Mouse (Mus musculus) adipocyte (in vitro differentiated cells): ENCODE measurements at regions not wholly inside any gene's neighbourhood (a gene's known extent, or its start where the extent isn't known, plus 50 kb on each side); places are given as distances from the start of the nearest gene placed in this dataset.

Experiments used
- DNase-seq: peaks from one replicate; pipeline ENCODE4 v3.0.0-alpha.2; 2016; ENCODE audit warnings: low spot score

DNA sequence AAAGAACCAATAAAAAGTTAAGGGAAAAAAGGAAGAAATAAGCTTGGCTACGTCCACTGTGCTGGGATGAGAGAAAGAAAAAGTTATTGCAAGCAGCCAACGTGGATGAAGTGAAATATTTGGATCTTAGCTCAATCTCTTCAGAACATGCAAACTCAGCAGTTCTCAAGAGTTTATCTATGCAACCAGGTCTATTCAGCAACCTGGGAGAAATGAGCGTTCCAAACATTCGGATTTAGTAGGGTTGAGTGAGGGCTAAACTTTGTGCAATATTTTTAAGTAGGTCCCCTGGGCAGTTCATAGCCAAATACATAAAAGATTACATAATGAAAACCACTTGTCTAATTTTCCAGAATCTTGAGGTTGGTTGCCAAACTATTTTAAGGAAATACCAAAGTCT lies 129.0 kb upstream of the Tmem164 start:
- no peak for DNase-seq

DNA sequence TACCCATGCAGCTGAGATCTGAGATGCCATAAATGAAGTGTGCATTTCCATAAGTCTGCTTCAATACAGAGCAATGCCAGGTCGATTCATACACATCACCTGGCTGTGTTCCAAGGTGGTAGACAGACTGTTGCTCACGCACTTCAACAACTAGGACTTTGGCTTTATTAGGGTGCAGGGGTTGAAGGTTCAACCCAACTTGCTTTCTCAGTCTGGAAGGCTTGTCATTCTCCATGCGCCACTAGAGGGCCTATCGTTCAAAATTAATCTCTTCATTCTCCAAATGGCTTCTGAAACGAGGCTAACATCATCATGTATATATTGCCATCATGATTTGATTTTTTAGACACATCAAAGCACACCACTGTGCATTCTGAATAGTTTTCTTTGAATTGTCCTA lies 127.0 kb upstream of the Tmem164 start:
- peak; percentile 44 for DNase-seq

GRCm38 (mm10) chrX:142557496-142557895 lies 123.7 kb upstream of the Tmem164 start:
- no peak for DNase-seq

DNA sequence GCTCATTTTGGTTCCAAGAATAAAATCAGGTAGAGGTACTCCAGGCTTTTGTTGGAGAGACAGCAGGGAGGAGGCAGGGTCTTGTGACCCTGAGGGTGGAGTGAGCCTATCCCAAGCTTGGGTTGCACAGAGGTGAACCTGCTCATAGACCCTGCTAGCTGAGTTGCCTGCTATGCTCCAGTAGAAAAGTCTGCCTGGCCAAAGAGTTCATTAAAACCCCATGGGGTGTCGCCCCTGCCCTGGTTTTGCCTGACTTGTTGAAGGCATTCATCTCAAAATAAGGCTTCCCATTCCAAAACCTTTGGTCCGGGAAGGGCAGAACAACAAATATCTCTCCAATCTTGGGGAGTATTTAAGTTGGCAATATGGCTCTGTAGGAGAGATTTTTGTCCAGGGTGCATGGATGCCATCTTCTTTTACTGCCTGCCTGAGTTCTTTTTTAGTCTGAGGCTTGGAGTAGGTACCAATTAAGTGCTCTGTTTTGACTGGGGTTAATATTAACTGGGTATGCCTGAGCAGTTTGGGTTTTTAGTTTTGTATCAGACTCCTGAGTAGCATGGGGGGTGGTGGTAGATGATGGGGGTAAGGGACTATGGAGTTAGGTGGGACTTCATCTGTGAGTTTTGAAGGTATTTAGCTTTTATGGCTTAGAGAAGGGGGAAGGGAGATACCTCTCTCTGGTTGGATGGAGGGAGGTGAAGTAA lies 120.8 kb upstream of the Tmem164 start:
- peak; percentile 57 for DNase-seq

DNA sequence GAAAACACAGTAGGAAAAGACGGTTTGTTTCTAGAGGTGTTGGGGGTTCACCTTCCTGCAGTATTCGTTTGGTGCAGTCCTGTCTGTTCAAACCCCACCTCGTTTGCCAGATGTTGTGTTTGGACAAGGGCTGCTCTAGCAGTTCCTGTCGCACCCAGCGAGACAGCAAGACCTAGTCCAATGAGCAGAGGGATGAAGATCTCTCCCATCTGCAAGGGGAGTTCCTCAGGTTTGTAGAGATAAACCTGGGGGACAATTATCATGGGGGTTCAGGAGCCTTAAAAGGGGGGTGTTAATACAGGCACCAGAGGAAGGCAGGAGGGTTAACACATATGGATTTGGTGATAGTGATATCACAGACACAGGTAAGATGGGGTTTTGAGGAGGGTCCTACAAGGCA lies 119.4 kb upstream of the Tmem164 start:
- DNase-seq = no peak

DNA sequence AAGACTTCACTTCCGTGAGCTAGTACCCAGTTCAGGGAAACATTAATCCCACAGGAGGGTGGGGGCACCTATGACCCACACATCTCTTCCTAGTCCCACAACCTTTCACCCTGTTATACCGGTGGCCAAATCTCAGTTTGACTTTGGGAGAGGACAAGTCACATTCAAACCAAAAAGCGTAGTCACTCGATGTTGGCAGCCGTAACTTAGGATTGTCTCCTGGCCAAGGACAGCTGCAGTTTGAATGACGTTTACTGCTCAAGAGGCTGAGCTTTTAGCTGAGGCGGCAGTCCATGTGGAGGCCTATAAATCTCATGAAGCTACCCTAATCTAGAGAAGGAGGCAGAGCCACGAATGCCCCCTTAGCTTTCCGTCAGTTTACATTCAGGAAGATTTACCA lies 117.0 kb upstream of the Tmem164 start:
- peak; percentile 62 for DNase-seq

- no peak for DNase-seq
Observed at GRCm38 (mm10) chrX:142571772-142572171, 109.4 kb upstream of the Tmem164 start.

GRCm38 (mm10) chrX:142574022-142574421 lies 107.2 kb upstream of the Tmem164 start:
- DNase-seq = no peak

- DNase-seq = no peak
Observed at GRCm38 (mm10) chrX:142574945-142575710, 106.1 kb upstream of the Tmem164 start.

- DNase-seq = no peak
Observed at GRCm38 (mm10) chrX:142576127-142576526, 105.1 kb upstream of the Tmem164 start.

DNA sequence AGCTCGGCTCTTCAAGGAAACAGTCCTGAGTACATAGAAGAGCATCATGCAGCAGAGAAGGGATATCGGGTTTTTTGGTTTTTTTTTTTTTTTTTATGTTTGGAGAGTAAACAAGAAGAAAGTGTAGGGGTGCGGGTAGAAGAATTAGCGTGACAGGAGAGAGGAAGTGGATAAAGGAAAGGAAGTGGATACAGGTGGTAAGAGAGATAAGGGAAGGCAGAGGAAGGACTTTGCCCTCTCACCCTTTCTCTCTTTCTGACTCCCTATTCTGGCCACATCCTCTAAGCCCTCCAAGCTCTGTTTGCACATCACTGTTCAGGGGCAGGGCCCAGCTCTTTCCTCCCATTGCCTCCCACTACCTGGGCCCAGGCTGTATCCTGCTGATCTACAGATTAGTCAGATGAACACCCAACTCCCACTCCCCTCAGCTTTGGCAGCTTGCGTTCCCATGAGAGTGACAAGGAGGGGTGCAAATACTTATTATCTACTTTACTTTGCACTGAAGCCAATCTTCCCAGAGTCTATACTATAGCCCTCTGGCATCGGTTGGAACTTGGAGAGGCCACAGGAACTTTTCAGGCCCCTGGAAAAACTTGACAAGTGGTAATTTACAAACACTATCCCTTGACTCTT lies 103.6 kb upstream of the Tmem164 start:
- no peak for DNase-seq

GRCm38 (mm10) chrX:142585281-142585680 lies 95.9 kb upstream of the Tmem164 start:
- no peak for DNase-seq

GRCm38 (mm10) chrX:142599377-142599776 lies 81.8 kb upstream of the Tmem164 start:
- no peak for DNase-seq

- DNase-seq = no peak
Observed at GRCm38 (mm10) chrX:142600782-142601181, 80.4 kb upstream of the Tmem164 start.

- no peak for DNase-seq
Observed at GRCm38 (mm10) chrX:142605088-142605487, 76.1 kb upstream of the Tmem164 start.

GRCm38 (mm10) chrX:142606595-142607205 lies 74.5 kb upstream of the Tmem164 start:
- no peak for DNase-seq

DNA sequence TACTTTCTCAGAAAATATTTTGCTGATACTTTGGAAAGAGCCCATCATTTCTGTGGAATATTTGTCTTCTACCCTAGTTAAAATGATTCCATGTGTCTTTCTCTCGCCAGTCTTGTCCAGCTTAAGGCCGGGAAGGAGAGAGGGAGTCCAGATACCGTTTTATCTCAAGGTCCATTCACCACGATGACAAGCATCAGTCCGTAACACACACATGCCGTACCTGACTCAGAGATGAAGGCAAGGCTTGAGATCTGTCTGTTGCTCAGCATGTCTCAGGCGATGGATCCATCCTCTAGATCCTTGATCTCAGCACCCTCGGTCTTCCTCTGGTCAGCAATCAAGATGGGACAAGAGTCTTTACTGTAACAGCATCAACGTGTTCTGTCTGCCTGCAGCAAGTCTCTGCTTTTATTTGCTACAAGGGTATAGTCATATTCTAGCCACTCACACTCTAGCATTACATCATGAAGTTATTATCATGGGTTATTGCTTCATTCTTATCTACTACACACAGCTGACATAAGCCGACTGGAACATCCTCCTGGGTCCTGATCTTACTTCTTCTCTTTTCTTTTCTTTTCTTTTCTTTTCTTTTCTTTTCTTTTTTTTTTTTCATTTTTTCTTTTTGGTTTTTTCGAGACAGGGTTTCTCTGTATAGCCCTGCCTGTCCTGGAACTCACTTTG lies 64.9 kb upstream of the Tmem164 start:
- no peak for DNase-seq

GRCm38 (mm10) chrX:142618389-142618788 lies 62.8 kb upstream of the Tmem164 start:
- no peak for DNase-seq

GRCm38 (mm10) chrX:142623359-142623758 lies 57.8 kb upstream of the Tmem164 start:
- no peak for DNase-seq

DNA sequence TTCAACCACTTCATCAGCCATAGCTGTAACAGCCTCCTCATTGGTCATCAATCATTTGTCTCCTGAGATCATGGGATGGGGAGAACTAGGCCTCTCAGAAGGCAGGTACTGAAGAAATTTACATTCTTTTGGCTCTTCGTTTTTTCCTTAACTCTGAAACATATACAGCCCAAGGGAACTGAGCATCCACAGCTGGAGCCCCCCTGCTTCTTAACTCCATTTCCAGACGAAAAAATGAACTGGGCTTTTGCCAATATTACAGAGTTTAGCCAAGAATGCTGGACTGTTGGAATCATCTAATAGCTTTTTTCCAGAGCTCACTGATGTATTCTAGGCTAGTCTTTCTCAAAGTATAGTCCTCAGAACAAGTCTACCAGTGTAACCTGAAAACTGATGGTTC lies 57.3 kb upstream of the Tmem164 start:
- DNase-seq = no peak
